Mouse (Mus musculus): ENCODE results near the gene 4930516K23Rik. TPM values are rescaled to one million over a fixed set of nuclear protein-coding genes. Genes with fewer than 3 reads are reported as not detected.

4930516K23Rik gene
- polyA plus RNA-seq (2014; fragmentation: Illumina TruSeq; extraction: RNeasy Lipid Tissue Mini Kit (QIAGEN cat#74804)), result not detected

GRCm38 (mm10) chr7:104061345-104061744 is at the start of gene 4930516K23Rik:
TSS of gene 4930516K23Rik (minus strand) at chr7:104061445.

DNA sequence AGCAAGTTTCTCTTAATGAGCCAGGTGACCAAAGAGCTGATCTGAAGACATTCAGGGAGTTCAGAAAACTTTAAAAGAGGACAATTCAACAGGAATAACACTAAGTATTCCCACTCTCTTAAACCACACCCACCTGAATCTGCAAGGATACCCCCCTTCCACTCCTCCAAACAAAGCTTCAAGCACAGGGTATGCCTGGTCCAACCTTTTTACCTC is 43.4 kb upstream of the 4930516K23Rik start, which contains the start of gene Olfr646:
Gene Olfr646 (plus strand): TSS at position 117 of the 216 bp plus-strand sequence.

DNA sequence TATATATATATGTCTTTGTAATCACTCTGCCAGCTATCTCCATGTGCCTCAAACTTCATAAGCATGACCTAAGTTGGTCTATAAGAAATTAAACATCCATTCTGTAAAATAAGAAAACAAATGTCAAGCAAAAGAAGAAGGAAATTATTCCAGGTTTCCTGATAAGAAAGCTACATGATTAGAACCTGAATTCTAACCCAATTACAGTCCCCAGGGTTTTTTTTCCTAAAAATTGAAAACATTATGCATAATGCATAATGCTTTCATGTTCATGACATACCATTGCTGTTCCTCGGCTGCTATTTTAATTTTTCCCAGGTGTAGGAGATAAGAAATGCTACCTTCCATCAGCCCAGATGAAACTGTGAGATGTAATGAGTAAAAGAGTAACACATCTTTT is 24.1 kb upstream of the 4930516K23Rik start, which contains the start of gene Olfr645:
Gene Olfr645 (minus strand): TSS at position 101 of the 400 bp plus-strand sequence.

DNA sequence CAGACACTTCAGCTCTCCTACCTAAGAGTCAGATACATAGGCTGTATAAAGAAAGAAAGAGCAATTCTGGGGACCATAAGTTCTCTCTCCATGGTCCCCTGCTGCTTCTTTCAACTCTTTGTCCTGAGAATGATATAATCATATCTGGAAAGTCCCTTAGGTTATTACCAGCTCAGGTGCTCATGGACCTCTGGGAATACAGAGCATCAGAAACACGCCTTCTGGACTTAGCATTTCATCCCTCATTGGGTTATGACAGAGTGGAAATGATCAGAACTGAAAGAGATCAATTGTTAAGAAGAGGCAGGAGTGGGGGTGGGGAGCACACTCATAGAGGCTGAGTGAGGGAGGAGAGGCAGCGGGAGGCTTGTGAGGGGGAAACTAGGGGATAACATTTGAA is 10.5 kb upstream of the 4930516K23Rik start, which contains the start of gene Olfr644:
Gene Olfr644 (minus strand): TSS at position 101 of the 400 bp plus-strand sequence.

DNA sequence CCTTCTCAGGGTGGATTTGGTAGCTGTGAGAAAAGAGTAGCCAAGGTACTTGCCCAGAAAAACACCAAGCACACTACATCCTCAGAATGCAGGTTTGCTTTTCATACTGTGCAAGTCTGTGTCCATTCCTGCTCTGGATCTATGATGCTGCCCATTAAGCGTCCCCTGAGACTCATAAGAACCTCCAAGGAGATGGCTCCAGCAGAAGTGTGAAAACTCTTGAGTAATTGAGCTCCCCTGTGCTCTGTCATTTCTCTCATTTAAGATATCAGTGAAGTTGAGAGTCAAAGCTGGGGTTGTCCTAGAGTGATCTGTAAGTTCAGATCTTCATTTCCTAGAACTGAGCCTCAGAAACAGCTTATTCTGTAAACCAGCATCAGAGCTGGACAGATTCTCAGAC is 8.7 kb downstream of the 4930516K23Rik start, which contains the start of gene Olfr642:
Gene Olfr642 (minus strand): TSS at position 101 of the 400 bp plus-strand sequence.

DNA sequence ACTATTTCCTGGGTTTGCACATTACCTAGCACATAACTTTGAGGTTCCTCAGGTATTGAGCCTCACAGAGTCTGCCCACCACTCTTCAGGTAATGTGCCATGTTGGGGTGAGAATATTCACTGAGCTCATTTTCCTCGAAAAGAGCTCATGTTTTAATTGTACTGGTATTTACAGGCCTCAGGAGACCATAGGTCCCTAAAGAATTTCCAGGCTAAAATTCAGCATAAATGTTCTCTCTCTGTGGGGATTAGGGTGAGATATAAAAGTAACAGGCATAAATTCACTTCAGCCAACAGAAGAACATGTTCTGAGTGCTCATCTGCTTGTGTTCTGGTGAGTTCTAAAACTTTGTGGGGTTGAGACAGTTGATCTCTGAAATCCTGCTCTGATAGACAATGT is 26.1 kb downstream of the 4930516K23Rik start, which contains the start of gene Olfr641:
Gene Olfr641 (plus strand): TSS at position 301 of the 400 bp plus-strand sequence.

DNA sequence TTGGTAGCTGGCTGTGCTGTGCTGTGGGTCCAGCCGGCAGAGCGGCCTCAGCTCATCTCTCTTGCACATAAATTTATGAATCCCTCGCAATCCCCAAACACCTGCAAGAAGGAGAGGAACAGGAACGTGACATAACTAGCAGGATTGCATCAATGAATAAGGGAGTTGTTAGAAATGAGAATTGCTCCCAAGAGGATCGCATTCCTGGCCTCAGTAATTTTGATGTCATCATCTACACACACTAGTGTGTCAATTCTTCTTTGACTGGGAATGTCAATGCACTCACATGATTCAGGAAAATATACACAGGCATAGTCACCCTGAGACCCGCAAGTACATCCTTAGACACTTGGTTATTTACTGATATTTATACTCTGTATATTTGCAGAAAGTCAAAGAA is 35.8 kb downstream of the 4930516K23Rik start, which contains the start of gene Olfr640:
Gene Olfr640 (minus strand): TSS at position 101 of the 400 bp plus-strand sequence.

GRCm38 (mm10) chr7:104017203-104017602 is 44.0 kb downstream of the 4930516K23Rik start, which contains the start of gene Olfr639:
TSS of gene Olfr639 (minus strand) at chr7:104017303.

Other genes with a start within 250 kb of the 4930516K23Rik start
- 2.9 TPM for gene Hbb-bt, start 247.4 kb downstream of the 4930516K23Rik start, polyA plus RNA-seq (2014; fragmentation: Illumina TruSeq; extraction: RNeasy Lipid Tissue Mini Kit (QIAGEN cat#74804))
- 54.8 TPM for gene Hbb-bs, start 233.3 kb downstream of the 4930516K23Rik start, polyA plus RNA-seq (2014; fragmentation: Illumina TruSeq; extraction: RNeasy Lipid Tissue Mini Kit (QIAGEN cat#74804))
- not detected for gene Hbb-bh2, start 220.9 kb downstream of the 4930516K23Rik start, polyA plus RNA-seq (2014; fragmentation: Illumina TruSeq; extraction: RNeasy Lipid Tissue Mini Kit (QIAGEN cat#74804))
- not detected for gene Hbb-bh1, start 218.3 kb downstream of the 4930516K23Rik start, polyA plus RNA-seq (2014; fragmentation: Illumina TruSeq; extraction: RNeasy Lipid Tissue Mini Kit (QIAGEN cat#74804))
- not detected for gene Hbb-y, start 208.2 kb downstream of the 4930516K23Rik start, polyA plus RNA-seq (2014; fragmentation: Illumina TruSeq; extraction: RNeasy Lipid Tissue Mini Kit (QIAGEN cat#74804))
- not detected for gene Olfr66, start 175.2 kb downstream of the 4930516K23Rik start, polyA plus RNA-seq (2014; fragmentation: Illumina TruSeq; extraction: RNeasy Lipid Tissue Mini Kit (QIAGEN cat#74804))
- not detected for gene Olfr64, start 167.0 kb downstream of the 4930516K23Rik start, polyA plus RNA-seq (2014; fragmentation: Illumina TruSeq; extraction: RNeasy Lipid Tissue Mini Kit (QIAGEN cat#74804))
- gene Olfr65, start 158.0 kb downstream of the 4930516K23Rik start, polyA plus RNA-seq (2014; fragmentation: Illumina TruSeq; extraction: RNeasy Lipid Tissue Mini Kit (QIAGEN cat#74804)), result not detected
- not detected for gene Olfr631, start 132.6 kb downstream of the 4930516K23Rik start, polyA plus RNA-seq (2014; fragmentation: Illumina TruSeq; extraction: RNeasy Lipid Tissue Mini Kit (QIAGEN cat#74804))
- gene Olfr632, start 127.1 kb downstream of the 4930516K23Rik start, polyA plus RNA-seq (2014; fragmentation: Illumina TruSeq; extraction: RNeasy Lipid Tissue Mini Kit (QIAGEN cat#74804)), result not detected
- gene Olfr633, start 117.0 kb downstream of the 4930516K23Rik start, polyA plus RNA-seq (2014; fragmentation: Illumina TruSeq; extraction: RNeasy Lipid Tissue Mini Kit (QIAGEN cat#74804)), result not detected
- not detected for gene Olfr635, start 90.3 kb downstream of the 4930516K23Rik start, polyA plus RNA-seq (2014; fragmentation: Illumina TruSeq; extraction: RNeasy Lipid Tissue Mini Kit (QIAGEN cat#74804))
- gene Olfr638, start 62.7 kb downstream of the 4930516K23Rik start, polyA plus RNA-seq (2014; fragmentation: Illumina TruSeq; extraction: RNeasy Lipid Tissue Mini Kit (QIAGEN cat#74804)), result not detected
- gene Olfr639, start 44.1 kb downstream of the 4930516K23Rik start, polyA plus RNA-seq (2014; fragmentation: Illumina TruSeq; extraction: RNeasy Lipid Tissue Mini Kit (QIAGEN cat#74804)), result not detected
- gene Olfr640, start 35.9 kb downstream of the 4930516K23Rik start, polyA plus RNA-seq (2014; fragmentation: Illumina TruSeq; extraction: RNeasy Lipid Tissue Mini Kit (QIAGEN cat#74804)), result not detected
- gene Olfr641, start 26.0 kb downstream of the 4930516K23Rik start, polyA plus RNA-seq (2014; fragmentation: Illumina TruSeq; extraction: RNeasy Lipid Tissue Mini Kit (QIAGEN cat#74804)), result not detected
- not detected for gene Olfr642, start 8.8 kb downstream of the 4930516K23Rik start, polyA plus RNA-seq (2014; fragmentation: Illumina TruSeq; extraction: RNeasy Lipid Tissue Mini Kit (QIAGEN cat#74804))
- not detected for gene Olfr644, start 10.4 kb upstream of the 4930516K23Rik start, polyA plus RNA-seq (2014; fragmentation: Illumina TruSeq; extraction: RNeasy Lipid Tissue Mini Kit (QIAGEN cat#74804))
- not detected for gene Olfr645, start 24.0 kb upstream of the 4930516K23Rik start, polyA plus RNA-seq (2014; fragmentation: Illumina TruSeq; extraction: RNeasy Lipid Tissue Mini Kit (QIAGEN cat#74804))
- not detected for gene Olfr646, start 43.4 kb upstream of the 4930516K23Rik start, polyA plus RNA-seq (2014; fragmentation: Illumina TruSeq; extraction: RNeasy Lipid Tissue Mini Kit (QIAGEN cat#74804))
- not detected for gene Ubqln5, start 68.4 kb upstream of the 4930516K23Rik start, polyA plus RNA-seq (2014; fragmentation: Illumina TruSeq; extraction: RNeasy Lipid Tissue Mini Kit (QIAGEN cat#74804))
- gene Olfr643, start 76.0 kb upstream of the 4930516K23Rik start, polyA plus RNA-seq (2014; fragmentation: Illumina TruSeq; extraction: RNeasy Lipid Tissue Mini Kit (QIAGEN cat#74804)), result not detected
- gene Ubqln3, start 81.8 kb upstream of the 4930516K23Rik start, polyA plus RNA-seq (2014; fragmentation: Illumina TruSeq; extraction: RNeasy Lipid Tissue Mini Kit (QIAGEN cat#74804)), result not detected
- not detected for gene Ubqlnl, start 89.1 kb upstream of the 4930516K23Rik start, polyA plus RNA-seq (2014; fragmentation: Illumina TruSeq; extraction: RNeasy Lipid Tissue Mini Kit (QIAGEN cat#74804))
- not detected for gene Olfm5, start 103.4 kb upstream of the 4930516K23Rik start, polyA plus RNA-seq (2014; fragmentation: Illumina TruSeq; extraction: RNeasy Lipid Tissue Mini Kit (QIAGEN cat#74804))
- gene Olfr648, start 121.9 kb upstream of the 4930516K23Rik start, polyA plus RNA-seq (2014; fragmentation: Illumina TruSeq; extraction: RNeasy Lipid Tissue Mini Kit (QIAGEN cat#74804)), result 0.80 TPM
- gene Olfr649, start 134.5 kb upstream of the 4930516K23Rik start, polyA plus RNA-seq (2014; fragmentation: Illumina TruSeq; extraction: RNeasy Lipid Tissue Mini Kit (QIAGEN cat#74804)), result not detected
- gene Trim6, start 157.3 kb upstream of the 4930516K23Rik start, polyA plus RNA-seq (2014; fragmentation: Illumina TruSeq; extraction: RNeasy Lipid Tissue Mini Kit (QIAGEN cat#74804)), result 1.5 TPM
- gene Trim34a, start 183.0 kb upstream of the 4930516K23Rik start, polyA plus RNA-seq (2014; fragmentation: Illumina TruSeq; extraction: RNeasy Lipid Tissue Mini Kit (QIAGEN cat#74804)), result 18.0 TPM
- 3.0 TPM for gene Trim5, start 226.6 kb upstream of the 4930516K23Rik start, polyA plus RNA-seq (2014; fragmentation: Illumina TruSeq; extraction: RNeasy Lipid Tissue Mini Kit (QIAGEN cat#74804))

Data from ovary, adult 10 weeks (tissue).